Mouse (Mus musculus) Muller cell, postnatal 12 days (primary cell): ENCODE measurements around the gene Hnrnph3.
A peak's percentile ranks its signal among the peaks of the same experiment; 100 is the strongest.

Source experiments
- DNase-seq: peaks from one replicate; pipeline ENCODE4 v3.0.0-alpha.2; 2015; ENCODE audit errors: inconsistent ontology term

Gene Hnrnph3

DNA sequence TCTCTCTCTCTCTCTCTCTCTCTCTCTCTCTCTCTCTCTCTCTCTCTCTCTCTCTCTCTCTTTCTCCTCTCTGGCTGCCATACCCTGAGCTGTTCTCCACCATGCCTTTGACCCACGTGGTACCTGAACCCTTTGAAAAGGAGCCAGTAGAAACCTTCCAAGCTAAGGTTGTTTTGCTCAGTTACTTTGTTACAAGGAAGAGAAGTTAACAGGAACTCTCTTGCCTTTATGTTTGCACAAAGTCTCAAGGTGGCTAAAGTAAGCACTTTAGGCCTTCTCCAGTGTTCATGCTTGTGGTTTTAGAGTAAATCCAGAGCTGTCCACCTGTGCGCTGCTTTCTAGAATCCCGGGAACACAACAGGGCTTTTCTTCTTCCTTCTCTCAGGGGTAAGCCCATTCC, 8.2 kb upstream of the Hnrnph3 start:
- DNase-seq, result no peak

- no peak for DNase-seq
Measured at GRCm38 (mm10) chr10:63028396-63028795, 4.4 kb upstream of the Hnrnph3 start.

- no peak for DNase-seq
Measured at GRCm38 (mm10) chr10:63027376-63028161, 3.6 kb upstream of the Hnrnph3 start.

- no peak for DNase-seq
Measured at GRCm38 (mm10) chr10:63026795-63027160, 2.8 kb upstream of the Hnrnph3 start.

DNA sequence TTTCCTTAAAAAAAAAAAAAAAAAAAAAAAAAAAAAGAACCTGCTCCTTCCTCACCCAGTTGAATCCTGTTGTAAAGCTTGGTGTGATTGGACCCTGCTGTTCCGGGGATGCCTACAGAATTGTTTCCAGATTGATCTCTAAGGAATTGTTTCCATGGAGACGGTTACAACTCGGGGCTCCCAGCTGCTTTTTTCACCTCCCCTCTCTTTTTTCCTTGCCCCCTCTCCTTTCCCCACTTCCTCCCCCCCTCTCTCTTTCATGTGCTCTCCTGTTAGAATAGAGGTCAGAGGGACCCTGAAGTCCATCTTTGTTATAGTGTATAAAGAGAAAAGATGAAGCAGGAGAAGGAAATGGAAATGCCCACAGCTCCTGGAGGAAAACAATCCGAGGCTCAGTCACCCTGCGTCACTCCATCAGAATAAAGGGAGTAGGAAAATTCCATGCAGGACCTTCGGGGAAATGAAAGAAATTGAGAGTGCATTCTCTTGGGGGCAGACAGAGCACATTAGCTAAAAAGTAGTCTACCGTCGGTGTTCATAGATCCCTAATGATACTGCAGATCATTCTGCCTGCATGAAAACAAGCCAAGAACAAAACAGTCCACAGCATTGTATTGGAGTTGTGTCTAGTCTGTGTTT, 2.3 kb upstream of the Hnrnph3 start:
- DNase-seq, result peak; percentile 24

- DNase-seq, result peak; percentile 85
Measured at GRCm38 (mm10) chr10:63025491-63026011, 1.5 kb upstream of the Hnrnph3 start.

DNA sequence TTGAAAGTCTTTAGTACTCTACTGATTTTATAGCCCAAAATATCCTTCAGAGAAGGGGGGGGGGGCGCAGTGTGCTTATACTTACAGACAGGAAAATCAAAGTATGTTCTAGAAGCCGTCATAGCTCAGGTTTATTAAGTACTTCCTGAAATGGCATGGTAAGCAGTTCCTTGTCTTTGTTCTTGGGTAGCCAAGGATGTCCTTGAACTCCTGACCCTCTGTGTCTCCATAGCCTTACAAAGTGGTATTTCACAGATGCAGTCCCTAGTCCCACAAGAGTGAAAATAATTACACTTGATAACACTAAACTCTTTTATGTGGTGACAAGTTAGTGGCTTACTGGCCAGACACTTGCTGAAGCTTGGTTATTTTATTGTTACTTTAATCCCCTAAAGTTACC, 999 bp upstream of the Hnrnph3 start:
- DNase-seq, result peak; percentile 42

DNA sequence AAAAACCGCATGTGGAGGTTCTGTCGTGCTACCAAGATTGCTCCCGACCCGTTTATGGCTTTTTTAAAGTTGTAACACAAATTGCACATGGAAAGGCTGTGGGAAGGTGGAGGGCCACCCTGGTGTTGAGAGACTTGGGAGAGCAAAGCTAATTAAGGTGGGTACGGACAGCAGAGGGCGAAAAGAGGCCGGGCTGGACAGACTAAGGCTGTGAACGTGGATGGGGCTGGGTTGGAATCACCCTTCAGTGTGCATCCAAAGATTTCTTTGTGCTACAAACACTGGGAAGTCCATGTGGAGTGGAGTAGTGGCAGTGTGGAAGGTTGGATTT, 528 bp upstream of the Hnrnph3 start:
- peak; percentile 87 for DNase-seq

- peak; percentile 83 for DNase-seq
Measured at GRCm38 (mm10) chr10:63023121-63023748, 782 bp downstream of the Hnrnph3 start.

DNA sequence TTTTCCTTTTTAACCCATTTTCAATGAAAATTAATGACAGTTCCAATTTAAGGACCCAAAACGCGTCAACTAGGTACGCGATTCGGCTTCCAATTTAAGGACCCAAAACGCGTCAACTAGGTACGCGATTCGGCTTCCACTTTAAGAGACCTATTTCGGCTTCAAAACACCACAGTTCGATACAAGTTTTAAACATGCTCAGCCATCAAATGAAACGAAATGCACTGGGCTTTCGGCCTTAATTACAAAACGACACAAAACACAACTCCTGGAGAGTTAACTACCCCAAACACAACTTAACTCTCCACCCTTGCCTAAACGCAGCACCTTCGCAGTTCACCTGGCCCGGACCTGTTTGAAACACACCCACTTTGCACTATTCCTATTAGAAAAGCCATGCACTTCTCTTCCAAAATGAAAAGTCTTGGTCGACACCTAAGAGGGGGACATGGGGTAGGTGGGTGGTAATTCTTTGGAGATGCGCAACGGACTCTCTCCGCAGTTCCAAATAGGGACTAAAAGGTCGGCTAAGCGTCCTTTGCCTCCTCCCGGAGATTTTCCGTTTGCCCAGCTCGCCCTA, 1.4 kb downstream of the Hnrnph3 start:
- DNase-seq, result no peak

- no peak for DNase-seq
Measured at GRCm38 (mm10) chr10:63021702-63022101, 2.3 kb downstream of the Hnrnph3 start.

DNA sequence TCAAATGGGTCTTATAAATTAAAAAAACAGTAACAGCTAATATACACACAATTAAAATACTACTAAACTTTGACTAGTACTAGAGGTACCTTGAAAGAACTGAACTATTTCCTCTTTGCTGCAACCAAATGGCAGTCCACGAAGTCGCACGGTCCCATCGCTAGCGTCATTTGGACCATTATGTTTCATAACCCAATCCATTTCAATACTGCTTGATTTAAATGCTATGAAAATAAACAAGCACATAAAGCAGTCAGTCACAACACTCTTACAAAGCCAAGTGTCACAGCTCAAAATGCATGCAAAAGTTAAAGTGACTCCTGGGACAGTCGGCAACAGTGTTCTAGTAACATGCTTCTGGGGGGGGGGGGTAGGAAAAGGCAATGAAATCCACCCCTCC, 4.7 kb downstream of the Hnrnph3 start:
- DNase-seq, result no peak

DNA sequence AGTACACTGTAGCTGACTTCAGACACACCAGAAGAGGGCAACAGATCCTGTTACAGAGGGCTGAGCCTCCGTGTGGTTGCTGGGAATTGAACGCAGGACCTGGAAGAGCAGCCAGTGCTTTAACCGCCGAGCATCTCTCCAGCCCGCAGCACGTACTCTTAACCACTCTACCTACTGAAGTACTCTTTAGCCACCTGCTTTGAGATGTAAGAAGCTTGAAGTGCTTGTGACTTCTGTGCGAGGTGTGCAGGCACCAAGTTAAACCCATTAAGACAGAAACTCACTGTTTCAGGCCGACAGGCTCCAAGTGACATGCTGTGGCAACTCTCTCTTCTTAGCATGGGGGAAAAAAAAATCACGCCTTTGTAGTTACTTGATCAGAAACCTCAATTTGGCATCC, 9.8 kb downstream of the Hnrnph3 start:
- no peak for DNase-seq

DNA sequence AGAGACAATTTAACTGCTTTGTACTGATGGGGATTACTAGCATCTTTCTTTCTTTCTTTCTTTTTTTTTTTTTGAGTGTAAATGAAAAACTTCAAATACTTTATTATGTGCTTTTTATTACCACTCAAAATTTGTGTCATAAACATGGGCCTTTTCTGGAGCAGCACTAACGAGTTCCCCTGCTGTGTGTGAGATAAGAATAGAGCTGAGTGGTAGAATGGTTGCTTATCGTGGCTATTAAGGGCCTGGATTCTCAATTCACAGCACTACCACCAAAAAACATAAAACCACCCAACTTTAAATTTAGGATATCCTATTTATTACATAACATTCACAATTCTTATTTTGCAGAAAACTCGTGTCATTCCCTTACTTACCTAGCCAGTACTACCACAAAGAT, 10.5 kb downstream of the Hnrnph3 start:
- DNase-seq, result no peak

DNA sequence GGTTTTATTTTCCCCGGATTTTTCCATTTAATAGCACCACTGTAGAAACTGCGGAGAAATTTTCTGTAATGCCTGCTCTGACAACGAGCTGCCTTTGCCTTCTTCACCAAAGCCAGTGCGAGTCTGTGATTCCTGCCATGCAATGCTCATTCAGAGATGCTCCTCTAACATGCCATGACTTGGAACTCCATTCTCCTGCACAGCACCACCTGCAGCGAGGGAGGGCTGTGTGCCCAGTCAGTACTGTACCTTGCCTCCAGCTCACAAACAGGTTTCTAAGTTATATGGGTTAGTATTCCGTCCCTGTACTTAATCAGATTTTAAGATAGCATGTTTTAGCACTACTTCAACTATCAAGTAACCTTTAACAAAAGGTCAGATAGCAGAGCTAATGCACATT, 12.5 kb downstream of the Hnrnph3 start:
- DNase-seq, result no peak

GRCm38 (mm10) chr10:63010268-63010667, 13.7 kb downstream of the Hnrnph3 start:
- no peak for DNase-seq

GRCm38 (mm10) chr10:63008193-63008592, 15.8 kb downstream of the Hnrnph3 start:
- no peak for DNase-seq

DNA sequence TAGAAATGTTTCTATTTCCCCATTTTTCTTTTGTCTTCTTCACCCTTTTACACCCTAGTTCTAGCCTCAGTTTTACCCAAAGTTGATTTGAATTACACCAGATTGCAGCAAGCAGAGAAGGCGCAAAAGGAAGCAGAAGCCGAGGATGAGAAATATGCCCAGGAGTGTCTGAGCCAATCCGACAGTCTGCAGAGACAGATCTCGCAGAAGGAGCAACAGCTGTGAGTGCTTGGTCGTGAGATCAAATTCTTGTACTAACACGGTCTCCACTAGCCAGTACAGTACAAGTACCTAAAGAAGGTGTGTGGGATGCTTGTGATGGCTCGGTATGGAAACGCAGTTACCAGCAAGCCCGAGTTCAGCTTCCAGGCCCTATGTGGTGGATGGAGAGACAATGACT, 19.5 kb downstream of the Hnrnph3 start:
- DNase-seq, result no peak

- DNase-seq, result no peak
Measured at GRCm38 (mm10) chr10:63003252-63003651, 20.8 kb downstream of the Hnrnph3 start.

GRCm38 (mm10) chr10:63000584-63000983, 23.4 kb downstream of the Hnrnph3 start:
- DNase-seq, result no peak

GRCm38 (mm10) chr10:62993991-62994390, 30.0 kb downstream of the Hnrnph3 start:
- DNase-seq, result no peak

DNA sequence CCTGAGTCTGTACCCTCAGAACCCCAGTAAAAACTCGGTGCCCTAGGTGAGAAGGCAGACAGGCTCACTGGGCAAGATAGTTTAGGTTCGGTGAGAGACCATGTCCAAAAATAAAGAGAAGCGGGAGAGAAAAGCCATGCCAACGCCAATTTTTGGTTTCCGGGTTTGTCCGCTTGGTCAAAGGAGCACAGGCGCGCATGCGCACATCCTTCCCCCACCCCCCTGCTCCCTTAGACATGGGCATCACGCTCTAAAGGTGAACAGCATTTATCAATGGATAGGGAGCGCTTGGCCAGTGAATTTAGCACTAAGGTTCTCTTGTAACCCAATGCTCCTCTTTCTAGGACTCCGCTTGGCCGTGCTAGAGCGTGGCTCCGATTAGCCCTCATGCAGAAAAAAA, 33.4 kb downstream of the Hnrnph3 start:
- DNase-seq, result no peak

GRCm38 (mm10) chr10:62987341-62987740, 36.7 kb downstream of the Hnrnph3 start:
- no peak for DNase-seq
